Comparison of ENCODE assay signal across 8 mouse cellular contexts in genomic region chr2:104710670-104711370, GRCm38 (mm10). TPM values are rescaled to one million over a fixed set of nuclear protein-coding genes. Genes with fewer than 3 reads are reported as not detected.
DNase-seq lines count a peak whose midpoint lies in the region; ATAC-seq lines count a peak whose summit lies in the region.
"Had no signal": no experiment of that assay in that cellular context is flagged by ENCODE, and none has a peak within 500 bp of the region (broad histone marks: within the 10 kb centered on the region; RNA-seq: fewer than 3 reads in every experiment).

No protein-coding gene starts in this region.

- intact Hi-C loops in left cerebral cortex, postnatal 10 days (cut with DNase I) = no loop called here

- DNase-seq in neural tube, embryonic 11.5 days (ENCODE audit: low spot score) = no peak
- DNase-seq in neural tube, embryonic 10.5 days (ENCODE audit: extremely low spot score, low spot score) = no peak
- no peak for DNase-seq in liver, embryonic 13.5 days
- no peak for DNase-seq in thymus, postnatal 4 days
- DNase-seq in left cerebral cortex, postnatal 10 days (ENCODE audit: extremely low spot score in 1 of 2, low spot score in 2 of 2) = no peak
- DNase-seq in ovary, postnatal 14 days (ENCODE audit: low spot score) = no peak

- no peaks in the 10 kb centered on the region for H3K9me3 ChIP-seq in neural tube, embryonic 11.5 days (ENCODE audit: control insufficient read depth, low read length)
- H3K9me3 ChIP-seq in forebrain, embryonic 12.5 days = no peaks in the 10 kb centered on the region
- H3K9me3 ChIP-seq in liver, embryonic 13.5 days (replicated peaks) = no peaks in the 10 kb centered on the region

- no peaks in the 10 kb centered on the region for H3K27me3 ChIP-seq in neural tube, embryonic 11.5 days (ENCODE audit: control insufficient read depth, insufficient read depth, low read length)
- H3K27me3 ChIP-seq in forebrain, embryonic 12.5 days = peaks cover 5% of the 10 kb centered on the region; the same call in 1 of the 2 replicates
- peaks cover 45% of the 10 kb centered on the region for H3K27me3 ChIP-seq in liver, embryonic 13.5 days

- peaks cover 8% of the 10 kb centered on the region for H3K4me1 ChIP-seq in neural tube, embryonic 11.5 days (ENCODE audit: control insufficient read depth, insufficient read depth, low read length)
- peaks cover 23% of the 10 kb centered on the region for H3K4me1 ChIP-seq in forebrain, embryonic 12.5 days
- peaks cover 11% of the 10 kb centered on the region for H3K4me1 ChIP-seq in liver, embryonic 13.5 days (replicated peaks)

- 28% methylated on average over 6 of the region's 6 CpGs for WGBS in neural tube, embryonic 11.5 days
- 21% methylated on average over 6 of the region's 6 CpGs for WGBS in forebrain, embryonic 12.5 days
- WGBS in liver, embryonic 13.5 days (ENCODE audit: insufficient replicate concordance) = 24% methylated on average over 6 of the region's 6 CpGs

- H3K27ac ChIP-seq in neural tube, embryonic 11.5 days (ENCODE audit: low read depth, low read length) = no peak overlapping the region
- H3K27ac ChIP-seq in forebrain, embryonic 12.5 days = peak overlapping the region; percentile 91; the same call in 1 of the 2 replicates
- no peak overlapping the region for H3K27ac ChIP-seq in liver, embryonic 13.5 days

- H3K9ac ChIP-seq in neural tube, embryonic 11.5 days (ENCODE audit: low read length) = no peak overlapping the region; the same call in 1 of the 2 replicates
- peak overlapping the region; percentile 87 for H3K9ac ChIP-seq in forebrain, embryonic 12.5 days
- no peak overlapping the region for H3K9ac ChIP-seq in liver, embryonic 13.5 days

- peak overlapping the region; percentile 70 for H3K4me2 ChIP-seq in neural tube, embryonic 11.5 days (ENCODE audit: low read depth)
- H3K4me2 ChIP-seq in forebrain, embryonic 12.5 days = peak overlapping the region; percentile 66
- peak overlapping the region; percentile 68 for H3K4me2 ChIP-seq in liver, embryonic 13.5 days

- no peaks in the 10 kb centered on the region for H3K36me3 ChIP-seq in neural tube, embryonic 11.5 days (ENCODE audit: control insufficient read depth, insufficient read depth, low read length)
- H3K36me3 ChIP-seq in forebrain, embryonic 12.5 days (replicated peaks) = peaks cover 7% of the 10 kb centered on the region
- H3K36me3 ChIP-seq in liver, embryonic 13.5 days = no peaks in the 10 kb centered on the region

- peak overlapping the region; percentile 73 for H3K4me3 ChIP-seq in neural tube, embryonic 11.5 days (ENCODE audit: low read depth, low read length)
- H3K4me3 ChIP-seq in forebrain, embryonic 12.5 days (replicated peaks) = peak overlapping the region; percentile 87
- peak overlapping the region; percentile 68 for H3K4me3 ChIP-seq in liver, embryonic 13.5 days (replicated peaks)

- peak; percentile 5; the same call in 1 of the 2 replicates for ATAC-seq in neural tube, embryonic 11.5 days (ENCODE audit: insufficient read depth, low FRiP score, low TSS enrichment)
- ATAC-seq in forebrain, embryonic 12.5 days (ENCODE audit: low FRiP score) = no peak; the same call in 1 of the 2 replicates
- ATAC-seq in liver, embryonic 13.5 days (ENCODE audit: low read depth) = no peak

RNA-seq across cellular contexts. Expression of gene Tcp11l1, which starts 1.1 kb away (rescaled TPM):
- 67.8 and 71.4 TPM in 2 replicates for polyA plus RNA-seq in neural tube, embryonic 11.5 days (2014; fragmentation: Nextera tagmentation; extraction: Ambion mirVana)
- polyA plus RNA-seq in forebrain, embryonic 12.5 days (2016; fragmentation: Nextera tagmentation; extraction: Ambion mirVana) = 69.2 and 69.8 TPM in 2 replicates
- 6.8 and 6.9 TPM in 2 replicates for polyA plus RNA-seq in liver, embryonic 13.5 days (2015; fragmentation: Nextera tagmentation; extraction: Ambion mirVana)
- total RNA-seq in left cerebral cortex, postnatal 10 days (2021) = 10 to 100 TPM; 44.6 to 48.8 TPM

RNA-seq across cellular contexts. Expression of gene Pin1rt1, which starts 5.4 kb away (rescaled TPM):
- not detected in 2 replicates for polyA plus RNA-seq in neural tube, embryonic 11.5 days (2014; fragmentation: Nextera tagmentation; extraction: Ambion mirVana)
- polyA plus RNA-seq in forebrain, embryonic 12.5 days (2016; fragmentation: Nextera tagmentation; extraction: Ambion mirVana) = not detected in 2 replicates
- not detected in 2 replicates for polyA plus RNA-seq in liver, embryonic 13.5 days (2015; fragmentation: Nextera tagmentation; extraction: Ambion mirVana)
- not detected for total RNA-seq in left cerebral cortex, postnatal 10 days (2021)
- total RNA-seq: layer of hippocampus, adult 8-10 months had no signal

RNA-seq across cellular contexts. Expression of gene Depdc7, which starts 31.9 kb away (rescaled TPM):
- polyA plus RNA-seq in neural tube, embryonic 11.5 days (2014; fragmentation: Nextera tagmentation; extraction: Ambion mirVana) = 2.9 and 4.1 TPM in 2 replicates
- polyA plus RNA-seq in forebrain, embryonic 12.5 days (2016; fragmentation: Nextera tagmentation; extraction: Ambion mirVana) = 5.1 and 5.4 TPM in 2 replicates
- 9.8 and 13.2 TPM in 2 replicates for polyA plus RNA-seq in liver, embryonic 13.5 days (2015; fragmentation: Nextera tagmentation; extraction: Ambion mirVana)
- 1 to 10 TPM; 1.0 to 1.2 TPM for total RNA-seq in left cerebral cortex, postnatal 10 days (2021)
